Mouse (Mus musculus) limb, embryonic 11.5 days (tissue): ENCODE measurements around the gene Mdm1. TPM values are rescaled to one million over a fixed set of nuclear protein-coding genes. Genes with fewer than 3 reads are reported as not detected.

Experiments
- ATAC-seq: fragments of 200-750 bp; cut with Nextera tagmentation; 2 replicates; pipeline ENCODE4 v1.8.0; 2017; ENCODE audit warnings: low read depth; ENCODE audit not compliant: insufficient number of reproducible peaks, low FRiP score, low TSS enrichment
- DNase-seq: peaks from one replicate; pipeline ENCODE4 v3.0.0-alpha.2; 2015; ENCODE audit warnings: low spot score
- H3K27ac ChIP-seq: fragments of 300-500 bp; sonication (generic); replicated peaks from 2 replicates; pipeline ENCODE4 v1.5.1; 2014; ENCODE audit warnings: low read depth, mild to moderate bottlenecking, low read length
- H3K27me3 ChIP-seq: fragments of 300-500 bp; sonication (generic); 2 replicates; pipeline ENCODE4 v1.6.1; 2014; ENCODE audit warnings: mild to moderate bottlenecking, low read length, mixed read lengths; ENCODE audit not compliant: control insufficient read depth, insufficient read depth
- H3K36me3 ChIP-seq: fragments of 300-500 bp; sonication (generic); 2 replicates; pipeline ENCODE4 v1.6.1; 2014; ENCODE audit warnings: mild to moderate bottlenecking, low read length, moderate library complexity, mixed read lengths; ENCODE audit not compliant: control insufficient read depth, insufficient read depth
- H3K4me1 ChIP-seq: fragments of 300-500 bp; sonication (generic); 2 replicates; pipeline ENCODE4 v1.6.1; 2014; ENCODE audit warnings: low read length, mixed read lengths; ENCODE audit not compliant: control insufficient read depth, insufficient read depth
- H3K4me2 ChIP-seq: fragments of 300-500 bp; sonication (generic); 2 replicates; pipeline ENCODE4 v1.6.1; 2014; ENCODE audit warnings: low read depth, mild to moderate bottlenecking, moderate library complexity; ENCODE audit not compliant: severe bottlenecking
- H3K4me3 ChIP-seq: fragments of 300-500 bp; sonication (generic); 2 replicates; pipeline ENCODE4 v1.5.1; 2014; ENCODE audit warnings: low read depth, low read length
- H3K9ac ChIP-seq: fragments of 300-500 bp; sonication (generic); 2 replicates; pipeline ENCODE4 v1.6.1; 2014; ENCODE audit warnings: mild to moderate bottlenecking, low read length
- H3K9me3 ChIP-seq: fragments of 300-500 bp; sonication (generic); 2 replicates; pipeline ENCODE4 v1.6.1; 2016; ENCODE audit warnings: low read length; ENCODE audit not compliant: control insufficient read depth
- WGBS: fragments of 180-500 bp; shearing (Covaris S2); extraction: QIAGEN DNeasy Blood & Tissue Kit; methylation state at CpG from one replicate; pipeline ENCODE4 v1.1.7; 2014; 5-methylcytosine and 5-hydroxymethylcytosine counted together
- polyA plus RNA-seq: library from polyadenylated mRNA; unstranded; fragments of >200 nt; fragmentation: Nextera tagmentation; extraction: Ambion mirVana; gene quantifications from 2 replicates; pipeline ENCODE4 v1.2.1, GENCODE M21; 2014

Gene Mdm1
- polyA plus RNA-seq, 1 experiment from 2014 or later: 58.7 TPM

GRCm38 (mm10) chr10:118130016-118130415, 11.6 kb upstream of the Mdm1 start:
- Histone ChIP-seq H3K4me3 (no peak overlapping the region), H3K9ac (no peak overlapping the region), H3K4me1 (no peaks in the 10 kb centered on the region), H3K9me3 (no peaks in the 10 kb centered on the region), H3K36me3 (no peaks in the 10 kb centered on the region), H3K27ac (no peak overlapping the region), H3K4me2 (no peak overlapping the region), H3K27me3 (no peaks in the 10 kb centered on the region)
- ATAC-seq: no peak
- DNase-seq: no peak
- 46% methylated on average over 2 of the region's 2 CpGs for WGBS

GRCm38 (mm10) chr10:118132993-118133392, 8.6 kb upstream of the Mdm1 start:
- Histone ChIP-seq H3K27ac (no peak overlapping the region), H3K27me3 (no peaks in the 10 kb centered on the region), H3K9ac (no peak overlapping the region), H3K9me3 (no peaks in the 10 kb centered on the region), H3K4me2 (no peak overlapping the region), H3K4me1 (no peaks in the 10 kb centered on the region), H3K36me3 (no peaks in the 10 kb centered on the region), H3K4me3 (no peak overlapping the region)
- ATAC-seq (no peak), DNase-seq (no peak)
- WGBS: 70% methylated on average over 6 of the region's 6 CpGs

GRCm38 (mm10) chr10:118138508-118138907, 3.1 kb upstream of the Mdm1 start:
- H3K9me3 ChIP-seq: no peaks in the 10 kb centered on the region
- DNase-seq (no peak), ATAC-seq (no peak)
- H3K27ac ChIP-seq: no peak overlapping the region
- no peaks in the 10 kb centered on the region for H3K27me3 ChIP-seq
- no peak overlapping the region for H3K9ac ChIP-seq
- H3K4me3 ChIP-seq: no peak overlapping the region
- H3K4me1 ChIP-seq: 0 out of 2 replicates have a peak, but pooled peaks cover 2% of the 10 kb centered on the region
- 92% methylated on average over 11 of the region's 11 CpGs for WGBS
- H3K4me2 ChIP-seq: no peak overlapping the region
- no peaks in the 10 kb centered on the region for H3K36me3 ChIP-seq

GRCm38 (mm10) chr10:118139837-118140570, 1.6 kb upstream of the Mdm1 start:
- no peak for ATAC-seq
- Histone ChIP-seq H3K4me2 (no peak overlapping the region), H3K4me1 (0 out of 2 replicates have a peak, but pooled peaks cover 2% of the 10 kb centered on the region), H3K4me3 (no peak overlapping the region), H3K9ac (no peak overlapping the region), H3K9me3 (no peaks in the 10 kb centered on the region), H3K36me3 (no peaks in the 10 kb centered on the region), H3K27ac (no peak overlapping the region), H3K27me3 (no peaks in the 10 kb centered on the region)
- DNase-seq: no peak
- 88% methylated on average over 8 of the region's 8 CpGs for WGBS

- H3K4me2 ChIP-seq: peak overlapping the region; percentile 73
- H3K9ac ChIP-seq: peak overlapping the region; percentile 82
- H3K27ac ChIP-seq: no peak overlapping the region
- H3K4me3 ChIP-seq: peak overlapping the region; percentile 93
- 0 out of 2 replicates have a peak, but pooled peaks cover 2% of the 10 kb centered on the region for H3K4me1 ChIP-seq
- H3K27me3 ChIP-seq: no peaks in the 10 kb centered on the region
- ATAC-seq (peak; percentile 64; the same call in 1 of the 2 replicates), DNase-seq (no peak)
- H3K36me3 ChIP-seq: no peaks in the 10 kb centered on the region; the same call in 1 of the 2 replicates
- no peaks in the 10 kb centered on the region for H3K9me3 ChIP-seq
- 2% methylated on average over 53 of the region's 53 CpGs for WGBS
Observed at GRCm38 (mm10) chr10:118141884-118142801, 532 bp downstream of the Mdm1 start.

- no peak overlapping the region for H3K9ac ChIP-seq
- H3K4me3 ChIP-seq: no peak overlapping the region
- no peaks in the 10 kb centered on the region; the same call in 1 of the 2 replicates for H3K36me3 ChIP-seq
- H3K27me3 ChIP-seq: no peaks in the 10 kb centered on the region
- DNase-seq (no peak), ATAC-seq (no peak)
- H3K9me3 ChIP-seq: no peaks in the 10 kb centered on the region
- WGBS: 77% methylated on average over 5 of the region's 5 CpGs
- H3K4me1 ChIP-seq: no peaks in the 10 kb centered on the region
- H3K27ac ChIP-seq: no peak overlapping the region
- H3K4me2 ChIP-seq: no peak overlapping the region
Observed at GRCm38 (mm10) chr10:118149381-118149780, 7.8 kb downstream of the Mdm1 start.

GRCm38 (mm10) chr10:118150866-118151265, 9.3 kb downstream of the Mdm1 start:
- no peak for ATAC-seq
- Histone ChIP-seq H3K4me1 (no peaks in the 10 kb centered on the region), H3K27ac (no peak overlapping the region), H3K27me3 (no peaks in the 10 kb centered on the region), H3K9me3 (no peaks in the 10 kb centered on the region), H3K36me3 (no peaks in the 10 kb centered on the region), H3K4me3 (no peak overlapping the region), H3K9ac (no peak overlapping the region), H3K4me2 (no peak overlapping the region)
- no peak for DNase-seq
- 88% methylated on average over 9 of the region's 9 CpGs for WGBS

- ATAC-seq: no peak
- Histone ChIP-seq H3K4me1 (no peaks in the 10 kb centered on the region), H3K27ac (no peak overlapping the region), H3K4me3 (no peak overlapping the region), H3K27me3 (no peaks in the 10 kb centered on the region), H3K36me3 (peaks cover 17% of the 10 kb centered on the region), H3K9ac (no peak overlapping the region), H3K4me2 (no peak overlapping the region), H3K9me3 (0 out of 2 replicates have a peak, but pooled peaks cover 2% of the 10 kb centered on the region)
- DNase-seq: no peak
Observed at GRCm38 (mm10) chr10:118155932-118156331, 14.3 kb downstream of the Mdm1 start.
